Mouse (Mus musculus): Measurements from ENCODE around the gene Gm3448. TPM values are rescaled to one million over a fixed set of nuclear protein-coding genes. Genes with fewer than 3 reads are reported as not detected.
"Not testable (repeated sequence)": the region's sequence is repeated elsewhere in the genome, so short reads cannot be mapped to it uniquely, and the experiment has no call there.

The Gm3448 gene
- polyA plus RNA-seq, 1 experiment from 2014 or later, result 4.4 TPM

DNA sequence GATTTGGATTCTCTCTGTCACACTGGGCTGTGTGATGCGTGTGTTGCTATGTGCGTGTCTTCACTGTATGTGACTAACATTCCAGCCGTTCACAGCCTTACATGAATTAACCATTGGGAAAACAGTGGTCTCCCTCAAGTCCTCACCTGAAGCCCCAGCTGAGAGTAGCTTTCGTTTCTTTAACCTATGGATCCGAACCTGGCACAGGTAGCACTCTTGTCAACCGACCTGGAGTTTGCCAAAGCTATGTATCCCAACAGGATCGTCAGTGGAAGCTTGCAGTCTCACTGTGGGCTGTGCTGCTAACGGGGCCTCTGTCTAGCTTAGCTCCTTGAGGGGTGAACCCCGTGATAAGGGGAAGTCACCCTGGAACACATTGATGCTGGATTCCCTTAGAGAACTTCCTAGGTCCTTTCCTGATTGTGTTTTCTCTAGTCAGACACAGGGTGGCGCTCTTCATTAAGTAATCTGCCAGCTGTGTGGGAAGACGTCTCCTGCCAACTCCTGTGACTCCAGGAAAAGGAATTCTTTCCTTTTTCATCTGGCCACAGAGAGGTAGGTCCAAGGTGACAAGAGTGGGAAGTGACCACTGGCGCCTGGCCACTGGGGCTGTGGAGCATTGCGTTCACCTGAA, 24.2 kb upstream of the Gm3448 start:
- Histone ChIP-seq H3K27ac (ENCODE audit: low read depth, low read length) (no peak overlapping the region), H3K4me3 (ENCODE audit: low read depth, low read length) (no peak overlapping the region), H3K36me3 (ENCODE audit: control insufficient read depth, insufficient read depth) (peaks cover 12% of the 10 kb centered on the region; the same call in 1 of the 2 replicates), H3K4me2 (replicated peaks; ENCODE audit: low read depth) (peak overlapping the region; percentile 17; the same call in 1 of the 2 replicates), H3K27me3 (replicated peaks; ENCODE audit: control insufficient read depth, insufficient read depth, low read length) (no peaks in the 10 kb centered on the region), H3K9ac (ENCODE audit: low read depth, low read length) (no peak overlapping the region), H3K9me3 (ENCODE audit: control insufficient read depth) (no peaks in the 10 kb centered on the region), H3K4me1 (replicated peaks; ENCODE audit: control insufficient read depth, insufficient read depth, low read length) (no peaks in the 10 kb centered on the region; the same call in 1 of the 2 replicates)
- ATAC-seq, result peak; percentile 29; the same call in 1 of the 2 replicates
- 44% methylated on average over 13 of the region's 13 CpGs for WGBS
- peak; percentile 90 for TF ChIP-seq CTCF (IDR thresholded peaks at IDR 0.05; ENCODE audit: low read depth)

DNA sequence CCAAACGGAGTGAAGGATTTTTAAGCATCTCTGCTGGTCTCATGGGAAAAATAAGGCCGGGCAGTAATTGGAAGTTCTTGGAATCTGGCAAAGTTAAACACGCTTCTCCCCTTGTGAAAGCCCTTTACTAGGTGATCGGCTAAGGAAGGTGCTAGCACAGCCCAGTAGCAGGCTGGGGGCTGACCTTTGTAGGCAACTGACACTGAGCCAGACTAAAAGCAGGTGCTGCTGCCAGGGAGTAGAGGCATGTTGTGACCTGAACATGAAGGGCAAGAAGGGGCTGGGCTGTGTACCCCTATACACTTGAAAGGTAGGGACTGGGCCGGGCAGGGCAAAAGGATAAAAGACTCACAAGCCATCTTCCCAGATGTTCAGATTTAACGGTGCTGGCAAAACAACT, 19.0 kb upstream of the Gm3448 start:
- WGBS, result 90% methylated on average over 6 of the region's 6 CpGs
- H3K36me3 ChIP-seq (ENCODE audit: control insufficient read depth, insufficient read depth), result peaks cover 46% of the 10 kb centered on the region
- H3K27me3 ChIP-seq (replicated peaks; ENCODE audit: control insufficient read depth, insufficient read depth, low read length), result no peaks in the 10 kb centered on the region

DNA sequence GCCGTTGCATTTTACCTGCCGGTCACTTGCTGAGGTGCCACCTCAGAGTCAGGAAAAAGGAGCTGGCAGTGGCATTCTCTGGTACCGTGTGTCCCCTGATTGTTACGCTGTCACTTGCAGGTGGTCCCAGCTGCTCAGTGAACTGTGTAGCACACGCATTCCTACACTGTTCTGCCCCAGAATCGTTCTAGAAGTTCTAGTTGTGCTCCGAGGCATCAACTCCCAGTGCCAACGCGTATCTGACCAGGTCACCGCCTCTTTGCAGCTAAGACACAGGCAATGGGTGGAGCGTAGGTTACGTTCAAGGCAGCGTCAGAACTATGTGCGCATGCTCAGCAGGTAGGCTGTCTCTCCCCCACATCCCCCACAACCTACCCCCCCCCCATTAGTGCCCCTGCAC, 18.3 kb upstream of the Gm3448 start:
- Histone ChIP-seq H3K36me3 (ENCODE audit: control insufficient read depth, insufficient read depth) (peaks cover 51% of the 10 kb centered on the region), H3K27ac (ENCODE audit: low read depth, low read length) (no peak overlapping the region), H3K4me2 (replicated peaks; ENCODE audit: low read depth) (no peak overlapping the region), H3K4me3 (ENCODE audit: low read depth, low read length) (no peak overlapping the region), H3K9me3 (ENCODE audit: control insufficient read depth) (no peaks in the 10 kb centered on the region), H3K4me1 (replicated peaks; ENCODE audit: control insufficient read depth, insufficient read depth, low read length) (no peaks in the 10 kb centered on the region), H3K27me3 (replicated peaks; ENCODE audit: control insufficient read depth, insufficient read depth, low read length) (no peaks in the 10 kb centered on the region), H3K9ac (ENCODE audit: low read depth, low read length) (no peak overlapping the region)
- no peak for ATAC-seq
- TF ChIP-seq CTCF (IDR thresholded peaks at IDR 0.05; ENCODE audit: low read depth), result no peak
- 94% methylated on average over 14 of the region's 14 CpGs for WGBS

More for the DNA sequence above, 19.0 kb upstream of the Gm3448 start:
- no peak overlapping the region for H3K9ac ChIP-seq (ENCODE audit: low read depth, low read length)
- H3K4me2 ChIP-seq (replicated peaks; ENCODE audit: low read depth), result no peak overlapping the region
- H3K4me1 ChIP-seq (replicated peaks; ENCODE audit: control insufficient read depth, insufficient read depth, low read length), result no peaks in the 10 kb centered on the region
- H3K9me3 ChIP-seq (ENCODE audit: control insufficient read depth), result no peaks in the 10 kb centered on the region
- ATAC-seq, result no peak
- no peak overlapping the region for H3K4me3 ChIP-seq (ENCODE audit: low read depth, low read length)
- no peak for TF ChIP-seq CTCF (IDR thresholded peaks at IDR 0.05; ENCODE audit: low read depth)
- H3K27ac ChIP-seq (ENCODE audit: low read depth, low read length), result no peak overlapping the region

DNA sequence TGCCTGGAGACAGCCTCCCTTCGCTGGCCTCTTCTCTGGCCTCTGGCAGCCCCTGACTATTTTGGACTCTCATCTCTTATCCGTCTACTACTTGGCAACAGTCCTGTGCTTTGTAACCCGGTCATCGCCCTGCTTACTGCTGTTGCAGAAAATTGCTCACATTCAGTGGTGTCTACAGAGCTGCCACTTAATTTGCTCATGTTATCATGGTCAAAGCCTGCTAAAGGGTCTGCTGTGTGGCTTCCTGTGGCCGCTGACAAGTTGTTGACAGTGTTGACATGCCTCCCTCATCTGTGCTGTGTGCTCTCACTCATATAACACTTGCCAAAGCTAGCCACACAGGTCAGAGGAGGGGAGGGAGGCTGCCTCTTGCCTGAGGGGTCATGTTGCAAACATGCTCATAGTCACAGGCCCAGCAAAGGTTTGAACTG, 16.8 kb upstream of the Gm3448 start:
- 83% methylated on average over 5 of the region's 5 CpGs for WGBS
- TF ChIP-seq CTCF (IDR thresholded peaks at IDR 0.05; ENCODE audit: low read depth), result no peak
- Histone ChIP-seq H3K4me1 (replicated peaks; ENCODE audit: control insufficient read depth, insufficient read depth, low read length) (no peaks in the 10 kb centered on the region), H3K9me3 (ENCODE audit: control insufficient read depth) (no peaks in the 10 kb centered on the region), H3K4me3 (ENCODE audit: low read depth, low read length) (no peak overlapping the region), H3K36me3 (ENCODE audit: control insufficient read depth, insufficient read depth) (peaks cover 51% of the 10 kb centered on the region), H3K27me3 (replicated peaks; ENCODE audit: control insufficient read depth, insufficient read depth, low read length) (no peaks in the 10 kb centered on the region), H3K4me2 (replicated peaks; ENCODE audit: low read depth) (no peak overlapping the region), H3K9ac (ENCODE audit: low read depth, low read length) (no peak overlapping the region), H3K27ac (ENCODE audit: low read depth, low read length) (no peak overlapping the region)
- no peak for ATAC-seq

DNA sequence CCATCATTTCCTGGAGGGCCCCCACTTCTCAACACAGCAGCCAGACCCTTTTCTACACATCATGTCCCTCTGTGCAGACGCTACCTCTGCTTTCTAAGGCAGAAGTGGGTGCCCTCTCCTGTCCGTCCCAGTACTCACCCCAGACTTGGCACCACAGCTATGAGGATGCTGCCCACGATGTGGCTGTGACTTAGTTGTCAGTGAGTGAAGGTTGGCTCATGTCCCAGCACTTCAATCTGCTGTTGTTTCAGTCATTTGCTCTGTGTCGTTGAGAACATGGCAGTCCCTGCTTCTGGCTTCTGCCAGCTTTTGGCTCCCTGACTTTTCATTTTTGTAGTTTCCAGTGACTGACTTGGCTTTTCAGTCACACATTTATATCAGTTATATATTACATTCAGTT, 14.6 kb upstream of the Gm3448 start:
- Histone ChIP-seq H3K9me3 (ENCODE audit: control insufficient read depth) (no peaks in the 10 kb centered on the region), H3K4me1 (replicated peaks; ENCODE audit: control insufficient read depth, insufficient read depth, low read length) (no peaks in the 10 kb centered on the region), H3K9ac (ENCODE audit: low read depth, low read length) (no peak overlapping the region), H3K36me3 (ENCODE audit: control insufficient read depth, insufficient read depth) (peaks cover 41% of the 10 kb centered on the region), H3K4me2 (replicated peaks; ENCODE audit: low read depth) (no peak overlapping the region), H3K27ac (ENCODE audit: low read depth, low read length) (no peak overlapping the region), H3K4me3 (ENCODE audit: low read depth, low read length) (no peak overlapping the region), H3K27me3 (replicated peaks; ENCODE audit: control insufficient read depth, insufficient read depth, low read length) (no peaks in the 10 kb centered on the region)
- TF ChIP-seq CTCF (IDR thresholded peaks at IDR 0.05; ENCODE audit: low read depth), result no peak
- ATAC-seq, result no peak
- 84% methylated on average over 4 of the region's 4 CpGs for WGBS

DNA sequence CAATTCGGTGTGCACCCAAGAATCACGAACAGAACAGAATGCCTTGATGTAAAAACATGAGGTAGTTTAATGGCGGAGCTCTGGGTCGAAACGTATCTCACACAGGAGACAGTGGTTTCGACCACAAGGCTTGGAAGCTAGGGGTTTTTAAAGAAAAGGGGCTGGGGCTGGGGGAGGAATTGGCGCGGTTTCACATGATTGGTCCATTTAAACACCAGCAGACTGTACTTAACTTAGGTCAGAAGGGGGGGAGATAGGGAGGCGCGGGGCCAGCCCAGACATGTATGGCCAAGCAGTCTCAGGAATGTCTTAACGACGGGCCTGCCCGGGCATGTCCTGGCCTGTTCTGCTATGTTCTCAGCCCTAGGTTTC, 12.5 kb upstream of the Gm3448 start:
- H3K4me3 ChIP-seq (ENCODE audit: low read depth, low read length); H3K27me3 ChIP-seq (replicated peaks; ENCODE audit: control insufficient read depth, insufficient read depth, low read length); H3K27ac ChIP-seq (ENCODE audit: low read depth, low read length); H3K4me1 ChIP-seq (replicated peaks; ENCODE audit: control insufficient read depth, insufficient read depth, low read length); H3K4me2 ChIP-seq (replicated peaks; ENCODE audit: low read depth); H3K9ac ChIP-seq (ENCODE audit: low read depth, low read length); H3K9me3 ChIP-seq (ENCODE audit: control insufficient read depth); ATAC-seq: not testable (repeated sequence)
- 94% methylated on average over 11 of the region's 13 CpGs for WGBS
- peaks cover 22% of the 10 kb centered on the region for H3K36me3 ChIP-seq (ENCODE audit: control insufficient read depth, insufficient read depth)

DNA sequence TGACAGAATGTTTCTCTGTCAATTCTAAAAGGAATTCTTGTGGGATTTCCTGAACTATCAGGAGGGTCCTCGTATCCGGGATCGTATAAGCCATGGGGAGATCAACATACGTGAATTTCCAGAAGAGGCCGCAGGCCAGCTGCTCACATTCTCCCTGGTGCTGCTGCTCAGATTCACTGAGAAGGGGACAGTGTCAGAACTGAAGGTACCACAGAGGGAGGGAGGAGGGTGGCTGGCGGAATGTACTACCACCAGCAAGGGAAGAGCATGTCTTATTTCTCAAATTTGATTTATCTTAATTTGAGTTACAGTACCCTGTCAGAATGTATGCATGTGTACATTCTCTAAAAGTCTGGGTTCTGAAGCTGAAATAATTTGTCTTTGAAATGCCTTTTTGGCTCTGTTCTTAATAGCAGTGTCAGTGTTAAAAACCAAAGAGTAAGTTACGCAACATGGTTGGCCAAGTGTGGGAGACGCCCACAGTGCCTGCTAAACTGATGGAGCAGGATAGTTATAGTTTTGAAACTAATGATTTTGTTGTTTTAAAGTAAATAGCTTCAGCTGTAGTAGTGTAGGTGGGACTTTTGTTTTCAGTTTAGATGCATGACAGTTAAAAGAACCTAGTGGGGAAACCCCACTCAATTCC, 12.0 kb upstream of the Gm3448 start:
- not testable (repeated sequence) for H3K9me3 ChIP-seq (ENCODE audit: control insufficient read depth); ATAC-seq; H3K4me1 ChIP-seq (replicated peaks; ENCODE audit: control insufficient read depth, insufficient read depth, low read length); H3K4me2 ChIP-seq (replicated peaks; ENCODE audit: low read depth); H3K9ac ChIP-seq (ENCODE audit: low read depth, low read length); H3K4me3 ChIP-seq (ENCODE audit: low read depth, low read length); H3K27ac ChIP-seq (ENCODE audit: low read depth, low read length); H3K27me3 ChIP-seq (replicated peaks; ENCODE audit: control insufficient read depth, insufficient read depth, low read length)
- WGBS, result 85% methylated on average over 5 of the region's 8 CpGs
- H3K36me3 ChIP-seq (ENCODE audit: control insufficient read depth, insufficient read depth), result peaks cover 17% of the 10 kb centered on the region

DNA sequence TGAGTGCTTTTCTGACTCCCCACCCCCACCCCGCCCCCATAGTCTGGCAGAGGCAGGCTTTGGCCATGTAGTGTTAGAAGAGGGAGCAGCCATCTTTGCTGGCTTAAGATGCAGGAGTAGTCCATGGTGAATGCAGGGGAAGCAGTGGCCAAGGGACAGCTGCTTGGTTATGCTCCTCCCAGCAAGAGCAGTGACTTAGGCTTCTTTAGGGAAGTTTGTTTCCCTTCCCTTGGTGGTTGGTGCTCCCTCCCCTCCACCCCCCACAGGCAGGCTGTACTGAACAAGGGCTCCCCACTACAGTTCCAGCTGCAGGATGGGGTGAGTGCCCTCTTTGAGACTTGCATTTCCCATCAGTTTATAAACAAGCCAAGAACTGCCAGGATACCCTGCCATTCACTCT, 11.4 kb upstream of the Gm3448 start:
- H3K9me3 ChIP-seq (ENCODE audit: control insufficient read depth); H3K9ac ChIP-seq (ENCODE audit: low read depth, low read length); H3K4me1 ChIP-seq (replicated peaks; ENCODE audit: control insufficient read depth, insufficient read depth, low read length); H3K27me3 ChIP-seq (replicated peaks; ENCODE audit: control insufficient read depth, insufficient read depth, low read length); ATAC-seq; H3K4me2 ChIP-seq (replicated peaks; ENCODE audit: low read depth); H3K4me3 ChIP-seq (ENCODE audit: low read depth, low read length); H3K27ac ChIP-seq (ENCODE audit: low read depth, low read length): not testable (repeated sequence)
- 63% methylated on average over 1 of the region's 1 CpGs for WGBS
- peaks cover 14% of the 10 kb centered on the region for H3K36me3 ChIP-seq (ENCODE audit: control insufficient read depth, insufficient read depth)

DNA sequence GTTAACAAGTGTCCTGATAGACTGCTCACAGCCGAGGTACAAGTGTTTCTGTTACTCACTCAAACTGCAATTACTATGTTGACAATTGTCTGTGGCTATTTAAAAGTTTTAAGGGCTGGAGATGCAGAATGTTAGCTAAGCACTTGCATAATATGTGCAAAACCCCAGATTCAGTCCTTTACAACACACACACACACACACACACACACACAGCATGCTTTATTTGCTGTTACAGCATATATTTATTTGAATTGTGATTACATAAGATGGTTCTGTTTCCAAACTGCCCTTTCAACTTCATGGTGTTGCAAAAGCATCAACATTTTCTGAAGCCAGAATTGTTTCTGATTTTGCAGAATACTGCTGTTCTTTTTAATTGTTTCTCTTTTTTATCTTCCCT, 9.0 kb upstream of the Gm3448 start:
- not testable (repeated sequence) for H3K9ac ChIP-seq (ENCODE audit: low read depth, low read length); H3K36me3 ChIP-seq (ENCODE audit: control insufficient read depth, insufficient read depth); H3K9me3 ChIP-seq (ENCODE audit: control insufficient read depth); ATAC-seq; H3K4me3 ChIP-seq (ENCODE audit: low read depth, low read length); H3K4me1 ChIP-seq (replicated peaks; ENCODE audit: control insufficient read depth, insufficient read depth, low read length); H3K27ac ChIP-seq (ENCODE audit: low read depth, low read length); H3K27me3 ChIP-seq (replicated peaks; ENCODE audit: control insufficient read depth, insufficient read depth, low read length); H3K4me2 ChIP-seq (replicated peaks; ENCODE audit: low read depth)
- no CpG with 5 or more reads among the region's 1 CpGs for WGBS
